Mouse (Mus musculus): ENCODE data around the gene Cass4. TPM values are rescaled to one million over a fixed set of nuclear protein-coding genes. Genes with fewer than 3 reads are reported as not detected.

The Cass4 gene
- polyA plus RNA-seq, 1 experiment from 2014 or later, result 1.1 TPM

DNA sequence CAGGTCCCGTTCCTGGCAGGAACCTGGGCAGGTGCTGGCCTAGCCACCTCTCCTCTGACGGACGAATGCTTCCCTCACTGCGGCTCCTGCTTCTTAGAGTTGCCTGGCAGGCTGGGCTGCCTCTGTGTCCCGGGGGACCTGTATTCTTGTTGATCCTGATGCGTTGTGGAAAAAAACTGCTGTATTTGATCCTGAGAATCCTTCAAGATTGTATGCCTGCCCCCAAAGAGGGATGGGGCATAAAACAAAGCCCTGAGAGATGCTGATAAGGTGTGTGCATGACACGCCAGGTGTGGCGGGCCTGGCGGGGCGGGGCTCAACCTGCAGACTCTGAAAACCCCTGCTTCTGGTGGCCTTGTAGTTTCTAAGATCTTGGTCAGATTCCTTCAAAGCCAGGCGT lies 64.9 kb downstream of the Cass4 start, which contains the start of gene Gcnt7:
Gene Gcnt7, minus strand, starts transcription at position 101 of the 400 bp plus-strand sequence.
- Histone ChIP-seq H3K9ac (ENCODE audit: low read depth, low read length) (no peak within 1 kb of the TSS), H3K9me3 (ENCODE audit: control insufficient read depth, low read length) (no peaks in the 10 kb centered on the region), H3K4me1 (ENCODE audit: control insufficient read depth, insufficient read depth, low read length) (no peaks in the 10 kb centered on the region), H3K4me3 (ENCODE audit: low read depth, low read length) (no peak within 1 kb of the TSS), H3K27me3 (replicated peaks; ENCODE audit: control insufficient read depth, insufficient read depth, low read length) (no peaks in the 10 kb centered on the region), H3K27ac (replicated peaks; ENCODE audit: low read depth, low read length) (no peak within 1 kb of the TSS), H3K4me2 (ENCODE audit: low read depth, low read length) (no peak within 1 kb of the TSS), H3K36me3 (ENCODE audit: control insufficient read depth, insufficient read depth, low read length) (peaks cover 30% of the 10 kb centered on the region; the same call in 1 of the 2 replicates)
- DNase-seq (ENCODE audit: low spot score) (peak; percentile 29), ATAC-seq (ENCODE audit: low read depth) (0 out of 2 replicates have a peak, but pooled peaks have one; percentile 35)
- WGBS, result 74% methylated on average over 11 of the region's 11 CpGs

DNA sequence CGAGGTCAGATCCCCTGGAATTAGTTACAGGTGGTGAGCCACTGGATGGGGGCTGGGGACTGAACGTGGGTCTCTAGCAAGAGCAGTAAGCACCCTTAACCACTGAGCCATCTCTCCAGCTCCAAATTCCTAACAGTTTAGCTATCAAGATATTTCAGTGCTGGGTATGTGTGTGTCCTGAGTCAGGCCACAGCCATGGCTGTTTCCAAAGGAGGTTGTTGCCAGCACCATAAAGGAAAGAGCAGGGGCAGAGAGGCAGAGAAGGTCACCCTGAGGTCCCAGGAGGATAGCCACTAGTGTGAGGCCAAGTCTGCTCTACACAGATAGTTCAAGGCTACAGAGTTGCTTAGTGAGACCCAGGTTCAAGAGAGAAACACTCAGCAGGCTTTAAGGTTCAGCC lies 67.1 kb downstream of the Cass4 start:
- WGBS, result 59% methylated on average over 2 of the region's 2 CpGs
- Histone ChIP-seq H3K4me2 (ENCODE audit: low read depth, low read length) (no peak overlapping the region), H3K4me1 (ENCODE audit: control insufficient read depth, insufficient read depth, low read length) (no peaks in the 10 kb centered on the region), H3K27ac (replicated peaks; ENCODE audit: low read depth, low read length) (no peak overlapping the region), H3K4me3 (ENCODE audit: low read depth, low read length) (no peak overlapping the region), H3K27me3 (replicated peaks; ENCODE audit: control insufficient read depth, insufficient read depth, low read length) (no peaks in the 10 kb centered on the region), H3K36me3 (ENCODE audit: control insufficient read depth, insufficient read depth, low read length) (peaks cover 35% of the 10 kb centered on the region), H3K9me3 (ENCODE audit: control insufficient read depth, low read length) (no peaks in the 10 kb centered on the region), H3K9ac (ENCODE audit: low read depth, low read length) (no peak overlapping the region)
- ATAC-seq (ENCODE audit: low read depth), result no peak
- no peak for DNase-seq (ENCODE audit: low spot score)

DNA sequence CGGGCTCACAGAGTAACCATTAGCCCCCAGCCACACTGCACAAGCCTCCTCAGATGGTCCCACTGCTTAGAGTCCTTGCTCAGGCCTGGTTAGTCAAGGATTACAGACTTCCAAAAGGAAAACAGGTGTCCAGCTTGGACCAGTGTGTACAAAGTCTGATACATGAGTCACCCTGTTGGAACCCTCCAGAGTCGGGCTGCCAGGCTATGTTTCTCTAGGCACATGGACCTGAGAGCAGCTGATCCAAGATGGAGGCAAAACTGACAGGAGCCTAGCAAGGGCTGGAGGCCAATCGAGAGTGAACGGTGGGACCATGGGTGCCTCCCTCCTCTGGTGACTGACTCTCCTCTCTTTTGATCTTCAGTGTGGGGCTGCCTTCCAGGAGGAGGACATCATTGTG lies 69.2 kb downstream of the Cass4 start:
- no peaks in the 10 kb centered on the region for H3K27me3 ChIP-seq (replicated peaks; ENCODE audit: control insufficient read depth, insufficient read depth, low read length)
- no peak overlapping the region for H3K4me3 ChIP-seq (ENCODE audit: low read depth, low read length)
- H3K9ac ChIP-seq (ENCODE audit: low read depth, low read length), result no peak overlapping the region
- ATAC-seq (ENCODE audit: low read depth) (no peak), DNase-seq (ENCODE audit: low spot score) (no peak)
- no peak overlapping the region for H3K27ac ChIP-seq (replicated peaks; ENCODE audit: low read depth, low read length)
- no peak overlapping the region for H3K4me2 ChIP-seq (ENCODE audit: low read depth, low read length)
- no peaks in the 10 kb centered on the region for H3K4me1 ChIP-seq (ENCODE audit: control insufficient read depth, insufficient read depth, low read length)
- WGBS, result 82% methylated on average over 4 of the region's 4 CpGs
- no peaks in the 10 kb centered on the region for H3K9me3 ChIP-seq (ENCODE audit: control insufficient read depth, low read length)
- H3K36me3 ChIP-seq (ENCODE audit: control insufficient read depth, insufficient read depth, low read length), result peaks cover 47% of the 10 kb centered on the region

DNA sequence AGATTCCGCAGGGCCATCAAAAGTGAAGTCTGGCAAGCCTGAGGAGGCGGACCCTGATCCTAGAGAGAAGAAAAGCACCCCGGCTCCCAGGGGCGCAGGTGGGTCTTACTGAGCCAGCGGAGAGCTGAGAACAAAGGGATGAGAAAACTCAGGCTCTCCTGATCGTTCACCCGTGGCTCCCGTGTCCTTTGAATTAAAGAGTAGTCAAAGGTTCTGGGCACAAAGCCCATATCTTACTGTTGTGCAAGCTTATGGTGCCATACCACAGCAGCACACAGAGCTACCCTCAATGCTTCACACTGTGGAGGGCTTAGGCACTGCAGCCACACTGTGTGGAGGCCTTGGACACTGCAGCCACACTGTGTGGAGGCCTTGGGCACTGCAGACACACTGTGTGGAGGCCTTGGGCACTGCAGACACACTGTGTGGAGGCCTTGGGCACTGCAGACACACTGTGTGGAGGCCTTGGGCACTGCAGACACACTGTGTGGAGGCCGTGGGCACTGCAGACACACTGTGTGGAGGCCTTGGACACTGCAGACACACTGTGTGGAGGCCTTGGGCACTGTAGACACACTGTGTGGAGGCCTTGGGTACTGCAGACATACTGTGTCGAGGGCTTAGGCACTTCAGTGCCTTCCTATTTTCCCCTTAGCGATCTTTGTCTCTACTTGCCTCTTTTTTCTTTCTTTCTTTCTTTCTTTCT lies 73.0 kb downstream of the Cass4 start:
- H3K27me3 ChIP-seq (replicated peaks; ENCODE audit: control insufficient read depth, insufficient read depth, low read length), result no peaks in the 10 kb centered on the region
- H3K4me3 ChIP-seq (ENCODE audit: low read depth, low read length), result no peak overlapping the region
- no peak overlapping the region for H3K4me2 ChIP-seq (ENCODE audit: low read depth, low read length)
- WGBS, result 94% methylated on average over 11 of the region's 11 CpGs
- H3K36me3 ChIP-seq (ENCODE audit: control insufficient read depth, insufficient read depth, low read length), result peaks cover 70% of the 10 kb centered on the region
- no peak overlapping the region for H3K27ac ChIP-seq (replicated peaks; ENCODE audit: low read depth, low read length)
- no peak for ATAC-seq (ENCODE audit: low read depth)
- no peak overlapping the region for H3K9ac ChIP-seq (ENCODE audit: low read depth, low read length)
- H3K4me1 ChIP-seq (ENCODE audit: control insufficient read depth, insufficient read depth, low read length), result no peaks in the 10 kb centered on the region
- no peaks in the 10 kb centered on the region for H3K9me3 ChIP-seq (ENCODE audit: control insufficient read depth, low read length)
- DNase-seq (ENCODE audit: low spot score), result no peak

DNA sequence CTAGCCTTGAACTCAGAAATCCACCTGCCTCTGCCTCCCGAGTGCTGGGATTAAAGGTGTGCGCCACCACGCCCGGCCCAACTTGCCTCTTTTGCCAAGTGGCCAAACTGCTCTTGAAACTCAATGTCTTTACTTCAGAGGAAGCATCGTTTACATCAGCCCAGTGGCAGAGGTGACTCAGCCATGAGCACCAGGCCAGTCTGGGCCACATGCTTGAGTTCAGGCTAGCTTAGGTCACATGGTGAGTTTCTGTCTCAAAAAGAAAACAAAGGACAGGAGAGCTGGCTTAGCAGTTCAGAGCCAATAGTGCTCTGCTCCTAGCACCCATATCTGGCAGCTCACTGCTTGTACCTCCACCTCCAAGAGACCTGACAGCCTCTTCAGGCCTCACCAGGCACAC lies 73.6 kb downstream of the Cass4 start:
- no peak overlapping the region for H3K4me2 ChIP-seq (ENCODE audit: low read depth, low read length)
- no peak overlapping the region for H3K27ac ChIP-seq (replicated peaks; ENCODE audit: low read depth, low read length)
- no peak overlapping the region for H3K9ac ChIP-seq (ENCODE audit: low read depth, low read length)
- peaks cover 66% of the 10 kb centered on the region for H3K36me3 ChIP-seq (ENCODE audit: control insufficient read depth, insufficient read depth, low read length)
- ATAC-seq (ENCODE audit: low read depth) (no peak), DNase-seq (ENCODE audit: low spot score) (no peak)
- no peaks in the 10 kb centered on the region for H3K27me3 ChIP-seq (replicated peaks; ENCODE audit: control insufficient read depth, insufficient read depth, low read length)
- no peak overlapping the region for H3K4me3 ChIP-seq (ENCODE audit: low read depth, low read length)
- 98% methylated on average over 5 of the region's 5 CpGs for WGBS
- H3K4me1 ChIP-seq (ENCODE audit: control insufficient read depth, insufficient read depth, low read length), result no peaks in the 10 kb centered on the region
- H3K9me3 ChIP-seq (ENCODE audit: control insufficient read depth, low read length), result no peaks in the 10 kb centered on the region

DNA sequence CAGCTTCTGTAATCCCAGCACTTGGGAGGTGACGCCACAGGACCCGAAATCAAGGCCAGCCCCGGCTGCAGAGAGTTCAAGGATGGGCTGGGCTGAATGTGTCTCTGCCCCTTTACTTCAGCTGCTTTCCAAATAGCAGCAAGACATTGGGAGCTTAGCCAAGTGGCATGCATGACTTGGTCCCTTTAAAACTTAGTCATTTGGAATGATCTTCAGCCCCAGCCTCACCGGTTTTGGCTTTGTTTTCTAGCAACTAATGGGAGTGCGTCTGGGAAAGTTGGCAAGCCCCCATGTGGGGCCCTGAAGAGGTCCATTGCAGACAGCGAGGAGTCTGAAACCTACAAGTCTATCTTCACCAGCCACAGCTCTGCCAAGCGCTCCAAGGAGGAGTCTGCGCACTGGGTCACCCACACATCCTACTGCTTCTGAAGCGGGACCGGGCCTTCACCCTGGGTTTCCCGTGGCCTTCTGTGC lies 74.8 kb downstream of the Cass4 start:
- no peaks in the 10 kb centered on the region for H3K9me3 ChIP-seq (ENCODE audit: control insufficient read depth, low read length)
- H3K4me3 ChIP-seq (ENCODE audit: low read depth, low read length), result no peak overlapping the region
- H3K27ac ChIP-seq (replicated peaks; ENCODE audit: low read depth, low read length), result no peak overlapping the region
- no peaks in the 10 kb centered on the region for H3K27me3 ChIP-seq (replicated peaks; ENCODE audit: control insufficient read depth, insufficient read depth, low read length)
- peaks cover 5% of the 10 kb centered on the region; the same call in 1 of the 2 replicates for H3K4me1 ChIP-seq (ENCODE audit: control insufficient read depth, insufficient read depth, low read length)
- no peak overlapping the region for H3K4me2 ChIP-seq (ENCODE audit: low read depth, low read length)
- no peak overlapping the region for H3K9ac ChIP-seq (ENCODE audit: low read depth, low read length)
- DNase-seq (ENCODE audit: low spot score), result peak; percentile 83
- ATAC-seq (ENCODE audit: low read depth), result peak; percentile 71
- H3K36me3 ChIP-seq (ENCODE audit: control insufficient read depth, insufficient read depth, low read length), result peaks cover 58% of the 10 kb centered on the region
- 87% methylated on average over 11 of the region's 11 CpGs for WGBS

DNA sequence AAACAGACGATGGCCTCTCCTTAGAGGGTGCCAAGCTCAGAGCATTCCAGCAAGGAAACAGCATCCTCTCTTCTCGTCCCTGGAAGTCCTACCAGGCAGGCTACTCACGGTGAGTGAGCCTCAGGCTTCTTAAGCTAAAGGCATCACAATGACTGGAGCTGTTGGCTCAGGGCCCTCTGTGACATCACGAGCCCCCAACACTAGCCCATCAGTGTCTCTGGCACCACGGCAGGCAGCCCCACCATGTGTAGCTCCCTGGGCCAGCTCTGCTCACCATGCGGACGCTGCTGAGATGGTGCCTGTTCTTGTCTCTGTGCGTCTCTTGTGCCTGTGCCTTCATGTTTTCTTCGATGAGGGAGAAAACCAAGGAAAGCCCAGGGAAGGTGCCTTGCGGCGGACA lies 78.7 kb downstream of the Cass4 start, which contains the start of gene Fam209:
Gene Fam209, plus strand, starts transcription at position 203 of the 400 bp plus-strand sequence.
- H3K4me3 ChIP-seq (ENCODE audit: low read depth, low read length), result no peak within 1 kb of the TSS
- no peaks in the 10 kb centered on the region for H3K9me3 ChIP-seq (ENCODE audit: control insufficient read depth, low read length)
- H3K27me3 ChIP-seq (replicated peaks; ENCODE audit: control insufficient read depth, insufficient read depth, low read length), result no peaks in the 10 kb centered on the region
- 0 out of 2 replicates have a peak within 1 kb of the TSS, but pooled peaks have one; percentile 31 for H3K9ac ChIP-seq (ENCODE audit: low read depth, low read length)
- no peak within 1 kb of the TSS for H3K27ac ChIP-seq (replicated peaks; ENCODE audit: low read depth, low read length)
- H3K4me2 ChIP-seq (ENCODE audit: low read depth, low read length), result no peak within 1 kb of the TSS
- WGBS, result 81% methylated on average over 11 of the region's 11 CpGs
- H3K36me3 ChIP-seq (ENCODE audit: control insufficient read depth, insufficient read depth, low read length), result peaks cover 28% of the 10 kb centered on the region
- ATAC-seq (ENCODE audit: low read depth) (no peak), DNase-seq (ENCODE audit: low spot score) (no peak)
- peaks cover 6% of the 10 kb centered on the region; the same call in 1 of the 2 replicates for H3K4me1 ChIP-seq (ENCODE audit: control insufficient read depth, insufficient read depth, low read length)

DNA sequence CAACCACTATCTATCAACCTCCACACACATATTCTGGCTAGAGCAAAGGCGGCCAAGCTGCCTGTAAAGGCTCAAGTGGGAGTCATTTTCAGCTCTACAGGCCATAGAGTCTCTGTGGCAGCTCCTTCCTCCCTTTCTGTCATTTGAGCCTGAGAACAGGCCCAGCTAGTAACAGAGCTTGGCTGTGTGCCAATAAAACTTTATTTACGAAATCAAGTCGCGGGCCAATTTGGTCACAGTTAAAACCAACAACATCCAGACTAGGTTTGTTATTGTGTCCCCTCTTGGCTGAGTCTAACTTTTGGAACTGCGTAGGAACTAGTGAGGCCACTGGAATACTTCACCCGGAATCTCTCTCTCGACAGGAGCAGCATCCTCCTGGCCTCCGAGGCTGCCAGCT lies 80.0 kb downstream of the Cass4 start:
- ATAC-seq (ENCODE audit: low read depth) (0 out of 2 replicates have a peak, but pooled peaks have one; percentile 50), DNase-seq (ENCODE audit: low spot score) (peak; percentile 77)
- peaks cover 6% of the 10 kb centered on the region; the same call in 1 of the 2 replicates for H3K4me1 ChIP-seq (ENCODE audit: control insufficient read depth, insufficient read depth, low read length)
- no peak overlapping the region for H3K4me2 ChIP-seq (ENCODE audit: low read depth, low read length)
- H3K9ac ChIP-seq (ENCODE audit: low read depth, low read length), result 0 out of 2 replicates have a peak overlapping the region, but pooled peaks have one; percentile 31
- 40% methylated on average over 8 of the region's 8 CpGs for WGBS
- no peaks in the 10 kb centered on the region for H3K27me3 ChIP-seq (replicated peaks; ENCODE audit: control insufficient read depth, insufficient read depth, low read length)
- H3K4me3 ChIP-seq (ENCODE audit: low read depth, low read length), result no peak overlapping the region
- no peaks in the 10 kb centered on the region for H3K9me3 ChIP-seq (ENCODE audit: control insufficient read depth, low read length)
- no peak overlapping the region for H3K27ac ChIP-seq (replicated peaks; ENCODE audit: low read depth, low read length)
- H3K36me3 ChIP-seq (ENCODE audit: control insufficient read depth, insufficient read depth, low read length), result peaks cover 15% of the 10 kb centered on the region

All from embryonic facial prominence, embryonic 14.5 days (tissue).